Mouse (Mus musculus) cerebellum, adult 9-10 months (tissue): ENCODE results near the gene Eif3i.
"Not testable (repeated sequence)": the region's sequence is repeated elsewhere in the genome, so short reads cannot be mapped to it uniquely, and the experiment has no call there.

Experiments
- DNase-seq: peaks from one replicate; pipeline ENCODE4 v3.0.0; 2022

The Eif3i gene

GRCm38 (mm10) chr4:129573093-129573370 lies 27.4 kb downstream of the Eif3i start:
- DNase-seq: no peak

DNA sequence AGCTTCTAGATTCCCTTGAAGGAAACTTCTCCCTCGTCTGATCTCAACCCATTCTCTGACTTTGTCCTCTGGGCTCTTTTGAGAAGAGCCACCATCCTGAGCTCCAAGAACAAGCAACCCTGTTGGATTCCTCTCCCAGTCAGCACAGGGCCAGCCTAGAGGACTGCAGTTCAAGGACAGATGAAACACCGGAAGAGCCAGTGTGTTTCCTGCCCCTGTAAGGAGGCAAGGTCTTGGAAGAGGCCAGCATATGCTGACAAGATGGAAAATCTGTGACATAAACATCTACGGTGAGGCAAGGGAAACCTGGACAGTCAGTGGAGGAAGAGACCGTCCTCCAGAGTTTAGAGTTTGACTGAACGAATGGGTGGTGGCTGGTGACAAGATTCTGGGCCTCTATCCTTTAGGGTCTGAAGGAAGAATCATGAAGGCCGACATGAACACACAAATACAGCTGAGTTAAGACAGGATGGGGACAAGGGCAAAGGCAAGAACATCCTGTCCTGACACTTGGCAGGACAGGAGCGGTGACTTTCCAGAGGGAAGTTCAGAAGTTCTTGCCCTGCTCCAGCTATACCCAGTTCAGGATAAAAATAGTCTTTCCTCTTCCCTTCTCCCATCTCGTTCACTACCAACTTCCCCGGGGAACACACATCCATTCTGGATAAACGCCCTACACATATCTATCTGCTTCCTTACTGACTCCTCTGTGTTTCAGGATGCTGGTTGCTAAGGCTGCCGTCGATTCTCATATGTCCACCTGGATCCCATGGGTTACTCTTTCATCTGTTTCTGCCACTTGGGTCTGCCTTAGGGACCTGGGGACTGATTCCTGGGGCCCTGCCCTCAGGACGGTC lies 28.0 kb downstream of the Eif3i start:
- no peak for DNase-seq

DNA sequence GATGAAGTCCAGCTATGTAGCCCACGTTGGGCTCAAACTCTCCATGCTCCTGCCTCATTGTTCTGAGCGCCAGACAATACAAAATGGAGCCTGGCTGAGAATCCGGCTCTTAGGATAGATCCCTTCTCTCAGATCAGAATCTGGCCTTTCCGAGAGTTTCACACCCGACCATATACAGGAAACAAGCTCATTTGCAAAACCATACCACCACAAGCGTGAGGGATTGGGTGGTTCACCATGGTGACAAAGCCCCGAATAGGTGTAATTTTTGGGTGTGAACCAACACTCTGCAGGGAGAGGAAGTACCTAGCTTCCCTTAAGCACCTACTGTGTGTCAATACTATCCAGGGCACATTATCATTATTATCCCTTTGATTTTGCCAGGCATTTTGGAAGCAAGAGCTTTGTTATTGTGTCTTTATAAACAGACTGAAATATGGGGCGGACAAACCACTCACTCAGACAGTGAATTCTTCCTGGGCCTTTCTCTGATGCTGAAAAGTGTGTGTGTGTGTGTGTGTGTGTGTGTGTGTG lies 28.8 kb downstream of the Eif3i start:
- no peak for DNase-seq

GRCm38 (mm10) chr4:129570028-129570427 lies 30.4 kb downstream of the Eif3i start:
- DNase-seq: no peak

GRCm38 (mm10) chr4:129568366-129568765 lies 32.1 kb downstream of the Eif3i start:
- DNase-seq: no peak

GRCm38 (mm10) chr4:129565139-129565538 lies 35.3 kb downstream of the Eif3i start:
- no peak for DNase-seq

DNA sequence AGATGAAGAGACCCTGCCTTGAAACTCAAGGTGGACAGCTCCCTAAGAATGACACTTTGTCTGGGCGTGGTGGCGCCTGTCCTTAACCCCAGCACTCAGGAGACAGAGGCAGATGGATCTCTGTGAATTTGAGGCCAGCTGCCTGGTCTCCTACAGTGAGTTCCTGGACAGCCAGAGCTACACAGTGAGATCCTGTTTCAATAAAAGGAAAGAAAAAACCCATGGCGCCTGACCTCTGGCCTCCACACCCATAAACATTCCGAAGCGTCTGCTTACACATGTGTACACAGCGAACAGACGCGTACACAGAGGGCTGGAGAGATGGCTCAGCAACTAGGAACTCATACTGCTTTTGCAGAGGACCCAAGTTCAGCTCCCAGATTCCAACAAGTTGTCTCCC lies 36.7 kb downstream of the Eif3i start:
- no peak for DNase-seq

DNA sequence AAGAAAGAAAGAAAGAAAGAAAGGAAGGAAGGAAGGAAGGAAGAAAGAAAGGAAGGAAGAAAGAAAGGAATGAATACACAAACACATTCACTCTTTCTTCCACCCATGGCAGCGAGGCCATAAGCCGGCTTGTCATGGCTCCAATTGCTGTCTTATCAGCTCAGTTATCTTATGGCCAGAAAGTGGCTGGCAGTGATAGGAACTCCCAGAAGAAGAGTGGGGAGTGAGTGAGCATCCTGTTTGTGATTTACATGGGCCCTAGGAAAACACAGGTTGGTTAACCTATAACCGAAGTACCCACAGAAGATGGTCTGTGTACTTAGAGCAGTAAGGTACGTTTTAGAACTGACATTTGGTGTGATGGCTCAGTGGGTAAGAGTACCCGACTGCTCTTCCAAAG lies 39.3 kb downstream of the Eif3i start:
- no peak for DNase-seq

DNA sequence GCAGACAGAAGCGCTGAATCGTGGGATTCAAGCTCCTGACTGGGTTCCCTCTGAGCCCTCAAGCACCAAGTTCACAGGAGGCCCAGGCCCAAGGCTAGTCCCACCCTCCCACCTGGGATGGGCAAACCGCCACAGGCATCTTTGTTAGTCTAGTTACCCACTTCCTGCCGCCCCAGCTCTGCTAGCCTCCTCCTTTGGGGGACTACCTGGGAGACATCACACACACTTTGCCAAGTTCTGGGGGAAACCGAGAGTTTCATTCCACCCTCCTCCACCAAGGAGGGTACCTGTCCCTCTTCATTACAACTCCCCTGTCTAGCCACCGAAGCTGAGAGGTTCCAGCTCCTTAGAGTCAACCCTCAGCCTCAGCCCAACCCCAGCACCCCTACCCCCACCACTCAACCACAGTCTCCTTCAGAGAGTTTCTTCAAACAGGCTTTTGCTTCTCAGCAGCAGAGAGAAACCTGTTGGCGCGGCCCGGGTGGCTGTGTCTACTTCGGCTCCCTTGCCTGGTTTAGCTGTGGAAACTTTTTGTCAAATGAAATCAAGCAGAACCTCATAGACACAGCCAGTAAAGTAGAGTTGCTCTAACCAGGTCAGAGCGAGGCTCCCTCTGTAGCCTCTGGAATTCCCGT lies 42.0 kb downstream of the Eif3i start:
- no peak for DNase-seq

DNA sequence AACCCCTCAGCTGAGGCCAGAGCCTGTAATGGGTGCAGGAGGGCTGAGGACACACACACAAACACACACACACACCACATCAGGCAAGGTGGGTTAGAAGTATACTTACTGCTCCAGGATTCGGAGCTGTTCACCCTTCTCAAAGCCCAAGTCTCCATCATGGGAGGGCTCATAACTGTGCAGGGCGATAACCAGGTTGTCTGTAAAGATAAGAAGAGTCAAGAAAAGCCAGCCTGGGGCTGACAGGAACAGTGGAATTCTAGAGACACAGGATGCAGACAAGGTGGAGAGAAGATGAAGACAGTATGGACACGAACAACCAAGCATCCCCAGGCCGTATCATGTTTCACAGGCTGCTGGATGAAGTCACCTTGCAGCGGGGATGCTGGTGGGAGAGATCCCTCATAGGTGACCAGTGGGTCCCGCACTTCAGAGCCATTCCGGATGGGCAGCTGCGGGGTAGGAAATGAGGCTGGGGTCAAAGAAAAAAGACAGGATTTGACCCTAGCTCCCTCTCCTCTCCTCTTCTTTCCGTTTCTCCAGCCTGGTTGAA lies 43.1 kb downstream of the Eif3i start:
- DNase-seq: no peak

- peak; percentile 74 for DNase-seq
Measured at GRCm38 (mm10) chr4:129556532-129557223, 43.8 kb downstream of the Eif3i start.

DNA sequence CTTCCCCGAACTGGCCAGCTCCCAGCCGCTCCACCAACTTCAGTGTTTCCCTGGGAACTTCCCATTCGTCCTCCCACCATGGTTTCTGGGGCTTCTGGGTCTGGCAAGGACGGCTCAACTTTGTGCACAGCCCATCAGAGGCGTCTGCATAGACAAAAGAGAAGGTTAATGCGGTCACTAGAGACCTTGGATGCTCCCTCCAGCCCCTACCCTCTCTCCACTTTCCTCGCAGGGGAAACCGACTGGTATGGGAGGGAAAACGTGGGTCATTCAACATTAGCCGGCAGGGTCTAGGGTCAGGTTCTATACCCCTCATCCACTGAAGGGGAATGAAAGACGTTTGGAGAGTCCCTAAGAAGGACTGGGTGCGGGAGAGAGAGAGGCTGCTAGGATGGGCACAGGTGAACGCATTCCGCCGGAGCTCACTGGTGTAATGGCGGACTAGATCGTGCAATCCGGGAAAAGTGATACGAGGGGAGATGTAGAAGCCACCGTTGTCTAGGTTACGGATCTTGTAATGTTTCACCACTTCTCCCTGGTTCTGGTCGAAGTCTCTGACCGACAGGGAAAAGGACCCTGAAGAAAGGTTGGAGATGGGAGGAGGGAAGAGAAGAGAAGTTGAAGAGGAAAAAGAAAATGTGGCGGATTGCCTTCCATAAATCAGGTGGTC lies 44.5 kb downstream of the Eif3i start:
- no peak for DNase-seq

GRCm38 (mm10) chr4:129555421-129555861 lies 45.0 kb downstream of the Eif3i start:
- DNase-seq: peak; percentile 73

- not testable (repeated sequence) for DNase-seq
Measured at GRCm38 (mm10) chr4:129554512-129554911, 45.9 kb downstream of the Eif3i start.

GRCm38 (mm10) chr4:129550295-129550694 lies 50.2 kb downstream of the Eif3i start:
- DNase-seq: no peak

- no peak for DNase-seq
Measured at GRCm38 (mm10) chr4:129549306-129549705, 51.1 kb downstream of the Eif3i start.

DNA sequence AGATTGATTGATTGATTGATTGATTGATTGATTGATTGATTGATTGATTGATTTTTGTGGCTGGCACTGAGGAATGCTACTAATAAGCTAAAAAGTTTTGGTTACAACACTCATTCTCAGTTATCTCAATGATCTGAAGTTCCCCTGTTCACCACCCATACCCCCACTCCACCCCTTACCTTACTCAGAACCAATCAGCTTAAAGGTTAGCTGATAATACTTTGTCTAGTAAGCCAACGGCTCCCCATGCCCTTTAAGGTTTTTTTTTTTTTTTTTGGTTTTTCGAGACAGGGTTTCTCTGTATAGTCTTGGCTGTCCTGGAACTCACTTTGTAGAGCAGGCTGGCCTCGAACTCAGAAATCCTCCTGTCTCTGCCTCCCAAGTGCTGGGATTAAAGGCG lies 52.8 kb downstream of the Eif3i start:
- not testable (repeated sequence) for DNase-seq

DNA sequence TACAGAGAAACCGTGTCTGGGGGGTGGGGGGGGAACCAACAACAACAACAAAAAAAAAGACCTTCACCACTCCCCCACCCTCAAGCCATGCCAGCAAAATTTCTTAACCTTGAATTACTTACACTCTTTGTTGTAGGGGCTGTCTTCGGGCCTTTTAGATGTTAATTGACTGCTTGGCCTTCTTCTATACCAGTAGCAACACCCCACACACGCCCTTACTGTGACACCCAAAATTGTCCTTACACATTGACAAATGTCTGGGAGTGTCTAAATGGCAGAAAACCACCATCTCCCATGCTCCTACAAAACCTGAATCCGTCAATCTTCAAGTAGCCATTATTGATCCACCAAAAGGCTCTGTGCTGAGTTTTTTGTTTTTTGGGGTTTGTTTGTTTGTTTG lies 56.3 kb downstream of the Eif3i start:
- no peak for DNase-seq

DNA sequence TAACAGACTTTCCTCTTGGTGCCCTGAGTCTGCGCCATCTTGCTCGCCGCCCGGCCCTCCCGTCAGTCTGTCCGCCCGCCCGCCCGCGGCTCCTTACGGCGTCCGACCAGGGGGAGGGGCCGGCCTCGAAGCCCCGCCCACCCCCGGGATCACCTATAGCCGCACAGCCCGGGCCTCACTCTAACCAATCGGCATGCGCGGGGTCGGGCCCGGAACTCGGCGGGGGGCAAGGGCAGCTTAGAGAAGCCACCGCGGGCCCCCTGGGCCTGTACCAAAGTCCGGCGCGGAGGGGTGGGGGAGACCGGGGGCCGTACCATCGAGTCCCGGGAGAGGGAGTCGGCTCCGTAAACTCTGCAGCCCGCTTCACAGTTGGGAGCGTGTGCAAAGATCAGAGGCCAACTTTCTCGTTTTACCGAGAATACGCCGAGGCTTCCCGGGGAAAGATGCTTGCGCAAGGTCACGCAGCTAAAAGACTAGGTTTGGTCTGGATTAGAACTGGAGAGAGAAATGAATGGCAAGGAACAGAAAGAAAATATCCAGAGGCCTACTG lies 57.8 kb downstream of the Eif3i start, which contains the start of gene Hdac1:
Hdac1 (minus strand) TSS at position 122 of the 550 bp plus-strand sequence.
- DNase-seq: peak; percentile 98
